Comparison of ENCODE assay signal across 8 mouse cellular contexts in genomic region chrX:170021750-170022461, GRCm38 (mm10). TPM values are rescaled to one million over a fixed set of nuclear protein-coding genes. Genes with fewer than 3 reads are reported as not detected.
DNase-seq lines count a peak whose midpoint lies in the region; ATAC-seq and TF ChIP-seq lines count a peak whose summit lies in the region.
"Not testable (repeated sequence)": the region's sequence is repeated elsewhere in the genome, so short reads cannot be mapped to it uniquely, and the experiment has no call there.

No protein-coding gene starts in this region.

- H3K4me3 ChIP-seq in gastrocnemius, adult 2 months; kidney, postnatal 0 days (replicated peaks; ENCODE audit: low read depth, low read length); liver, postnatal 0 days (ENCODE audit: low read depth, low read length): not testable (repeated sequence)

- TF ChIP-seq CTCF in gastrocnemius, adult 2 months (IDR thresholded peaks at IDR 0.05), result peak; percentile 97
- TF ChIP-seq CTCF in kidney, postnatal 0 days (IDR thresholded peaks at IDR 0.05; ENCODE audit: low read depth), result peak; percentile 88
- TF ChIP-seq CTCF in liver, postnatal 0 days (IDR thresholded peaks at IDR 0.05; ENCODE audit: low read depth), result peak; percentile 84

- not testable (repeated sequence) for H3K4me1 ChIP-seq in kidney, postnatal 0 days (replicated peaks; ENCODE audit: insufficient read depth, low read length); liver, postnatal 0 days (ENCODE audit: insufficient read depth)

- ATAC-seq in common myeloid progenitor, adult 5-6 weeks (replicated peaks; ENCODE audit: low read depth, poor library complexity, severe bottlenecking), result 0 out of 2 replicates have a peak, but pooled peaks have one; percentile 5
- not testable (repeated sequence) for ATAC-seq in kidney, postnatal 0 days (replicated peaks; ENCODE audit: low FRiP score, low read depth); liver, postnatal 0 days
- ATAC-seq in neutrophil, adult 5-6 weeks (ENCODE audit: extremely low read depth, insufficient number of reproducible peaks, low FRiP score, poor library complexity, severe bottlenecking), result peak; percentile 30

- peak; percentile 88 to 91 for DNase-seq in B cell, adult 2 months
- peak; percentile 72 to 88 for DNase-seq in adrenal gland, adult (ENCODE audit: inconsistent age in 2 of 2, low spot score in 1 of 2)
- not testable (repeated sequence) for DNase-seq in gastrocnemius, adult 2 months
- peak; percentile 88 for DNase-seq in kidney, postnatal 0 days (ENCODE audit: low spot score)
- DNase-seq in liver, postnatal 0 days, result peak; percentile 62
- peak; percentile 27 to 78 for DNase-seq in thymus, postnatal 10 days (ENCODE audit: low spot score in 2 of 2)

- not testable (repeated sequence) for H3K27ac ChIP-seq in gastrocnemius, adult 2 months; kidney, postnatal 0 days; liver, postnatal 0 days (ENCODE audit: low read depth)

- not testable (repeated sequence) for H3K27me3 ChIP-seq in kidney, postnatal 0 days (ENCODE audit: insufficient read depth, low read length); liver, postnatal 0 days (ENCODE audit: insufficient read depth, low read length)

- H3K9me3 ChIP-seq in kidney, postnatal 0 days (replicated peaks; ENCODE audit: low read length); liver, postnatal 0 days (ENCODE audit: low read length): not testable (repeated sequence)

- 57% methylated on average over 15 of the region's 15 CpGs for WGBS in kidney, postnatal 0 days
- WGBS in liver, postnatal 0 days (ENCODE audit: insufficient replicate concordance), result 58% methylated on average over 15 of the region's 15 CpGs

- intact Hi-C loops in gastrocnemius, adult 2 months (cut with DNase I), result not testable (repeated sequence)

- not testable (repeated sequence) for TF ChIP-seq EP300 in liver, postnatal 0 days (IDR thresholded peaks at IDR 0.05; ENCODE audit: low read depth)

- not testable (repeated sequence) for H3K4me2 ChIP-seq in kidney, postnatal 0 days (ENCODE audit: low read length); liver, postnatal 0 days (ENCODE audit: low read depth, low read length)

- not testable (repeated sequence) for H3K9ac ChIP-seq in kidney, postnatal 0 days (ENCODE audit: low read depth, low read length); liver, postnatal 0 days (replicated peaks)

- peaks cover 21% of the 10 kb centered on the region for H3K36me3 ChIP-seq in kidney, postnatal 0 days (ENCODE audit: insufficient read depth, low read length)
- H3K36me3 ChIP-seq in liver, postnatal 0 days (replicated peaks; ENCODE audit: insufficient read depth, low read length), result peaks cover 14% of the 10 kb centered on the region

RNA-seq across cellular contexts. Expression of gene Gm21887, which starts 12.4 kb away (rescaled TPM):
- 108 and 116 TPM in 2 replicates for total RNA-seq in common myeloid progenitor, adult 5-6 weeks (2017)
- total RNA-seq in gastrocnemius, adult 2 months (2021), result 10 to 100 TPM; 25.3 to 29.1 TPM
- 41.1 and 106 TPM in 2 replicates for polyA plus RNA-seq in kidney, postnatal 0 days (2015; fragmentation: Nextera tagmentation; extraction: Ambion mirVana)
- 64.4 and 87.0 TPM in 2 replicates for polyA plus RNA-seq in liver, postnatal 0 days (2015; fragmentation: Nextera tagmentation; extraction: Ambion mirVana)
- total RNA-seq in neutrophil, adult 5-6 weeks (2017), result 206 and 226 TPM in 2 replicates
